Mouse (Mus musculus): ENCODE results near the gene Ptpru.

Ptpru gene

GRCm38 (mm10) chr4:131837872-131838524 lies at the start of gene Ptpru:
Ptpru (minus strand) TSS chr4:131838288.
- DNase-seq (ENCODE audit: low spot score), result peak; percentile 78

- DNase-seq (ENCODE audit: low spot score), result no peak
Observed at GRCm38 (mm10) chr4:131885376-131885775, 47.3 kb upstream of the Ptpru start.

- no peak for DNase-seq (ENCODE audit: low spot score)
Observed at GRCm38 (mm10) chr4:131883571-131883970, 45.5 kb upstream of the Ptpru start.

- DNase-seq (ENCODE audit: low spot score), result no peak
Observed at GRCm38 (mm10) chr4:131881306-131881705, 43.2 kb upstream of the Ptpru start.

GRCm38 (mm10) chr4:131879692-131880091 lies 41.6 kb upstream of the Ptpru start:
- no peak for DNase-seq (ENCODE audit: low spot score)

GRCm38 (mm10) chr4:131876836-131877235 lies 38.7 kb upstream of the Ptpru start:
- no peak for DNase-seq (ENCODE audit: low spot score)

- DNase-seq (ENCODE audit: low spot score), result no peak
Observed at GRCm38 (mm10) chr4:131875242-131875641, 37.2 kb upstream of the Ptpru start.

- DNase-seq (ENCODE audit: low spot score), result no peak
Observed at GRCm38 (mm10) chr4:131874567-131874966, 36.5 kb upstream of the Ptpru start.

GRCm38 (mm10) chr4:131874169-131874536 lies 36.1 kb upstream of the Ptpru start:
- no peak for DNase-seq (ENCODE audit: low spot score)

GRCm38 (mm10) chr4:131873293-131874168 lies 35.4 kb upstream of the Ptpru start, which contains the start of gene Srsf4:
Srsf4 (plus strand) TSS chr4:131873617.
- DNase-seq (ENCODE audit: low spot score), result peak; percentile 83

GRCm38 (mm10) chr4:131872672-131873292 lies 34.7 kb upstream of the Ptpru start:
- DNase-seq (ENCODE audit: low spot score), result peak; percentile 18

GRCm38 (mm10) chr4:131861341-131861739 lies 23.3 kb upstream of the Ptpru start:
- no peak for DNase-seq (ENCODE audit: low spot score)

- peak; percentile 65 for DNase-seq (ENCODE audit: low spot score)
Observed at GRCm38 (mm10) chr4:131860492-131861340, 22.6 kb upstream of the Ptpru start.

GRCm38 (mm10) chr4:131854950-131855349 lies 16.9 kb upstream of the Ptpru start:
- no peak for DNase-seq (ENCODE audit: low spot score)

GRCm38 (mm10) chr4:131849986-131850638 lies 12.0 kb upstream of the Ptpru start:
- no peak for DNase-seq (ENCODE audit: low spot score)

- no peak for DNase-seq (ENCODE audit: low spot score)
Observed at GRCm38 (mm10) chr4:131848082-131848481, 10.0 kb upstream of the Ptpru start.

- no peak for DNase-seq (ENCODE audit: low spot score)
Observed at GRCm38 (mm10) chr4:131845991-131846778, 8.1 kb upstream of the Ptpru start.

GRCm38 (mm10) chr4:131843290-131843743 lies 5.2 kb upstream of the Ptpru start, which contains the start of gene Mecr:
Mecr (plus strand) TSS chr4:131843470.
- DNase-seq (ENCODE audit: low spot score), result peak; percentile 87

GRCm38 (mm10) chr4:131836891-131837491 lies 1.1 kb downstream of the Ptpru start:
- no peak for DNase-seq (ENCODE audit: low spot score)

- no peak for DNase-seq (ENCODE audit: low spot score)
Observed at GRCm38 (mm10) chr4:131836351-131836881, 1.7 kb downstream of the Ptpru start.
